Mouse (Mus musculus) CH12.LX (cell line): Measurements from ENCODE around the gene Arid1a.
A peak's percentile ranks its signal among the peaks of the same experiment; 100 is the strongest.

Experiments
- CTCF ChIP-seq, 2 experiments: IDR thresholded peaks in 1 of 2; conservative IDR thresholded peaks in 1 of 2; 2 replicates each; pipeline ENCODE4 v1.5.1; 2011 to 2012; ENCODE audit warnings: low read depth in 2 of 2, low read length in 2 of 2, improper control_type of control experiment in 1 of 2, inconsistent platforms in 1 of 2, mild to moderate bottlenecking in 1 of 2, moderate library complexity in 1 of 2
- E2F4 ChIP-seq: IDR thresholded peaks from 2 replicates; pipeline ENCODE4 v1.6.1; 2011; ENCODE audit warnings: low read depth, low read length, improper control_type of control experiment; ENCODE audit not compliant: insufficient replicate concordance
- ELF1 ChIP-seq: IDR thresholded peaks from 2 replicates; pipeline ENCODE4 v1.6.1; 2014; ENCODE audit warnings: low read depth, mild to moderate bottlenecking, inconsistent platforms, low read length, improper control_type of control experiment
- EP300 ChIP-seq: IDR thresholded peaks from 2 replicates; pipeline ENCODE4 v1.6.1; 2011; ENCODE audit warnings: low read length, improper control_type of control experiment
- MYC ChIP-seq: IDR thresholded peaks from 2 replicates; pipeline ENCODE4 v1.6.1; 2011; ENCODE audit warnings: low read depth, mild to moderate bottlenecking, improper control_type of control experiment, low read length
- RCOR1 ChIP-seq: conservative IDR thresholded peaks from 2 replicates; pipeline ENCODE4 v1.6.1; 2012; ENCODE audit warnings: low read depth, mild to moderate bottlenecking, inconsistent platforms, low read length, improper control_type of control experiment
- SMC3 ChIP-seq: IDR thresholded peaks from 2 replicates; pipeline ENCODE4 v1.6.1; 2011; ENCODE audit warnings: low read depth, low read length, improper control_type of control experiment
- USF1 ChIP-seq: IDR thresholded peaks from 2 replicates; pipeline ENCODE4 v1.6.1; 2014; ENCODE audit warnings: low read depth, mild to moderate bottlenecking, inconsistent platforms, low read length, improper control_type of control experiment

DNA sequence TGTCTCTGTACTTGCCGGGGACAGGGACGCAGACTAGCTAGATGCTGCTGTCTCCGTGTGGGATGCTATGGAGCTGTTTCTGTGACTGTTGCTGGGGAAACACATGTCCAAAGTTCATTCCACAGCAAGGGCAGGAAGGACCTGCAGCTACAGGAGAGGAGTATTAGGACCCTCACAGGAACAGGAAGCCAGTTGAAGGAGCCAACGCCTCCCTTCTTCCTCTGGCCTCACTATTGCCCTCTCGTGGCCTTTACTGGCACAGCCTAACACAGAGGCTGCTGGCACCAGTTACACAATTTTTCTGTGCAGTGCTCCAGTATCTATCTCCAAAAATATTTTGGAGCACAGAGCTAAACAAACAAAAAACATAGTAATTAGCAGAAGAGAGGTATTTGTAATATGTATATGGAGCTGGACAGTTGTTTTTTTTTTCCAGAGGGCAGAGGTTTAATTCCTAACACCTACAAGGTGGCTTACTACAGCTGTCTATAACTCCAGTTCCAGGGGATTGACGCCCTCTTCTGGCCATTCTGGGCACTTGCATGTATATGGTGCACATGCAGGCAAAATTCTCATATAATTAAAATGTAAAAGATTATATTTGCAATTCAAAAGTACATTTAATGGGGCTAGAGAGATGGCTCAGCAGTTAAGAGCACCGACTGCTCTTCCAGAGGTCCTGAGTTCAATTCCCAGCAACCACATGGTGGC, 106.4 kb downstream of the Arid1a start, which contains the start of gene Zdhhc18:
- TF ChIP-seq ELF1 (peak; percentile 88), CTCF (conservative IDR thresholded peaks at IDR 0.05 in 1 of 2, IDR thresholded peaks at IDR 0.05 in 1 of 2; ENCODE audit: low read depth in 2 of 2, low read length in 2 of 2) (peak; percentile 77 to 92), SMC3 (peak; percentile 85), EP300 (no peak), RCOR1 (no peak), USF1 (no peak), E2F4 (peak; percentile 48; the same call in 1 of the 2 replicates), MYC (peak; percentile 35; the same call in 1 of the 2 replicates)
